ENCODE assay signal across 23 mouse cellular contexts in the genomic region with DNA sequence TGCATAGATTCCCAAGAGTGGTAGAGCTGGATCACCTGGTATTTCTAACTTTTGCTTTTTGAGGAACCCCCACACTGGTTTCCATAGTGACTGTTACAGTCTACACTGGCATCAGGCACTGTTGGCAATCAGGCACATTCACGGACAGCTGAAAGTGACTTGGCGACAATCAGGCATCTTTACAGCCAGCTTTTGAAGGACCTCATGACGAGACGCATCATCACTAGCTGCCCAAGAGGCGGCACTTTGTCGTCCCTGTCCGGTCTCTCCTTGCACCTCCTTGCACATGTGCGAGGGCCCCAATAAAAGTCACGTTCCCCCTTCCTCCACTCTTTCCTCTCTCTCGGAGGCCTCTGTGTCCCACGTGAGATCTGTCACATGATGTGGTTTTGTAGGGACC. TPM values are rescaled to one million over a fixed set of nuclear protein-coding genes. Genes with fewer than 3 reads are reported as not detected.
DNase-seq lines count a peak whose midpoint lies in the region; ATAC-seq lines count a peak whose summit lies in the region.
"Had no signal": no experiment of that assay in that cellular context is flagged by ENCODE, and none has a peak within 500 bp of the region (broad histone marks: within the 10 kb centered on the region; RNA-seq: fewer than 3 reads in every experiment).

No protein-coding gene starts in this region.

- H3K4me1 ChIP-seq in liver, embryonic 11.5 days (replicated peaks; ENCODE audit: control insufficient read depth, insufficient read depth, low read length), result no peaks in the 10 kb centered on the region
- H3K4me1 ChIP-seq: embryonic facial prominence, embryonic 15.5 days; forebrain, embryonic 10.5 days; liver, embryonic 12.5 days; midbrain, embryonic 10.5 days had no signal

- 86% methylated on average over 11 of the region's 11 CpGs for WGBS in liver, embryonic 11.5 days

- no peak overlapping the region for H3K27ac ChIP-seq in liver, embryonic 11.5 days (ENCODE audit: low read depth, low read length)
- H3K27ac ChIP-seq: embryonic facial prominence, embryonic 15.5 days; forebrain, embryonic 10.5 days; heart, embryonic 13.5 days; limb, embryonic 10.5 days; liver, embryonic 12.5 days; midbrain, embryonic 10.5 days had no signal

- H3K4me2 ChIP-seq in liver, embryonic 11.5 days, result no peak overlapping the region
- H3K4me2 ChIP-seq: embryonic facial prominence, embryonic 15.5 days; heart, embryonic 13.5 days; liver, embryonic 12.5 days; lung, embryonic 14.5 days had no signal

- H3K27me3 ChIP-seq in liver, embryonic 11.5 days (replicated peaks; ENCODE audit: control insufficient read depth, insufficient read depth, low read length), result no peaks in the 10 kb centered on the region
- H3K27me3 ChIP-seq: embryonic facial prominence, embryonic 15.5 days; heart, embryonic 13.5 days; liver, embryonic 12.5 days had no signal

- no peaks in the 10 kb centered on the region for H3K36me3 ChIP-seq in liver, embryonic 11.5 days (ENCODE audit: control insufficient read depth, insufficient read depth, low read length)
- H3K36me3 ChIP-seq: embryonic facial prominence, embryonic 15.5 days; forebrain, embryonic 10.5 days; heart, embryonic 13.5 days; limb, embryonic 10.5 days; liver, embryonic 12.5 days; midbrain, embryonic 10.5 days had no signal

- H3K4me3 ChIP-seq in liver, embryonic 11.5 days (ENCODE audit: low read depth, low read length), result no peak overlapping the region
- H3K4me3 ChIP-seq: embryonic facial prominence, embryonic 15.5 days; forebrain, embryonic 10.5 days; heart, embryonic 13.5 days; limb, embryonic 10.5 days; liver, embryonic 12.5 days; midbrain, embryonic 10.5 days had no signal

- no peak for ATAC-seq in liver, embryonic 11.5 days (replicated peaks; ENCODE audit: low FRiP score)
- ATAC-seq: CD4-positive, CD25-positive, alpha-beta regulatory T cell, adult 4 months; liver, embryonic 12.5 days had no signal

- DNase-seq in layer of hippocampus, adult 11-12 months (ENCODE audit: low spot score), result peak; percentile 50
- no peak for DNase-seq in layer of hippocampus, adult 9-10 months (ENCODE audit: low spot score)
- DNase-seq in MN1 (ENCODE audit: low spot score), result peak; percentile 59
- peak; percentile 51 for DNase-seq in brain, adult 2 months (ENCODE audit: low read depth, low spot score)
- DNase-seq in layer of hippocampus, postnatal 36 days, result peak; percentile 44 to 59
- DNase-seq in liver, embryonic 11.5 days (ENCODE audit: low spot score), result no peak
- DNase-seq in urinary bladder, adult 2 months (ENCODE audit: low spot score), result no peak
- DNase-seq: adrenal gland, postnatal 10 days; cerebellum, adult 11-12 months; embryo, embryonic 11 days; heart, postnatal 4 days; kidney, adult 9 months; kidney, postnatal 4 days; lung, embryonic 14.5 days; lung, postnatal 4 days had no signal

- no peaks in the 10 kb centered on the region for H3K9me3 ChIP-seq in liver, embryonic 11.5 days (ENCODE audit: control insufficient read depth, low read length)
- H3K9me3 ChIP-seq: embryonic facial prominence, embryonic 15.5 days; forebrain, embryonic 10.5 days; heart, embryonic 13.5 days; limb, embryonic 10.5 days; liver, embryonic 12.5 days; midbrain, embryonic 10.5 days had no signal

- no peak overlapping the region for H3K9ac ChIP-seq in liver, embryonic 11.5 days (ENCODE audit: low read depth, low read length)
- H3K9ac ChIP-seq: embryonic facial prominence, embryonic 15.5 days; heart, embryonic 13.5 days; liver, embryonic 12.5 days; lung, embryonic 14.5 days had no signal

RNA-seq across cellular contexts. Expression of a gene that starts 32.8 kb away (rescaled TPM):
- 10 to 100 TPM; 61.5 to 66.2 TPM for total RNA-seq in layer of hippocampus, postnatal 36 days (2021)
- 1.1 and 1.2 TPM in 2 replicates for polyA plus RNA-seq in liver, embryonic 11.5 days (2014; fragmentation: Nextera tagmentation; extraction: Ambion mirVana)
- 4.2 and 4.7 TPM in 2 replicates for polyA plus RNA-seq in urinary bladder, adult 2 months (2012; rRNA removed)
- total RNA-seq: MEL had no signal
- polyA plus RNA-seq: CD4-positive, CD25-positive, alpha-beta regulatory T cell, adult 4 months had no signal

Comparison
In these comparisons a context has a peak if more than half of its experiments do, and no peak if none do; other contexts are left out.
1. DNase-seq: peak in layer of hippocampus, adult 11-12 months (single experiment), MN1 (single experiment), brain, adult 2 months (single experiment) and layer of hippocampus, postnatal 36 days (2 of 2); none in layer of hippocampus, adult 9-10 months (single experiment), liver, embryonic 11.5 days (single experiment) and urinary bladder, adult 2 months (single experiment).